Mouse (Mus musculus) CD4-positive, CD25-positive, alpha-beta regulatory T cell, adult 2 months (primary cell): ENCODE results near the gene Edn2.

Experiments used
- DNase-seq: peaks from one replicate; pipeline ENCODE4 v3.0.0-alpha.2; 2012; ENCODE audit warnings: low read depth, low spot score

Edn2 gene

DNA sequence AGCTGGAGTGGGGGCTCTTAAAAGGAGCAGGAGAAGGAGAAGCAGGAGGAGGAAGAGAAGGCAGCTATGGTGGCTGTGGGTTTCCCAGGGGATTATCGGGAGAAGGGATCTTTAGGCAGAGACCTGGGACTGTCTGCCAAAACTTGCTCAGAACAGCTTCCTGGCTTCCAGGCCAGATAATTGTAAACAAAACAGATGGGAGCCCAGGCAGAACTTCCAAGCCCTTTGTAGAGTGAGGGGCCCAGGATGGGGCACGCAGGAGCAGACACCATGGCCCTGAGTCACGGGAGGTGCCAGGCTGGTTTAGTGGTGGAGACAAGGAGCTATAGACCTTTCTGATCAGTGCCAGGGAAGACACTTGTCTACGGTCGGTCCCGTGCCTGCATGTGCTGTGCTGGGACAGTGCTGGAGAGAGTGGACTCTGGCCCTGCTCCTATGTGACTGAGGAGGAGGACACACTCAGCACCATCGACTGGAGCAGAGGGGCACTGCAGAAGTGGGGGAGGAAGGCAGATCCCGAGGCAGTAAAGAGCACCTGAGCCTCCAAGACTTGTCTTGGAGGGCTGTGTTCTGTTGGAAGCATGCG, 43.4 kb downstream of the Edn2 start:
- no peak for DNase-seq

DNA sequence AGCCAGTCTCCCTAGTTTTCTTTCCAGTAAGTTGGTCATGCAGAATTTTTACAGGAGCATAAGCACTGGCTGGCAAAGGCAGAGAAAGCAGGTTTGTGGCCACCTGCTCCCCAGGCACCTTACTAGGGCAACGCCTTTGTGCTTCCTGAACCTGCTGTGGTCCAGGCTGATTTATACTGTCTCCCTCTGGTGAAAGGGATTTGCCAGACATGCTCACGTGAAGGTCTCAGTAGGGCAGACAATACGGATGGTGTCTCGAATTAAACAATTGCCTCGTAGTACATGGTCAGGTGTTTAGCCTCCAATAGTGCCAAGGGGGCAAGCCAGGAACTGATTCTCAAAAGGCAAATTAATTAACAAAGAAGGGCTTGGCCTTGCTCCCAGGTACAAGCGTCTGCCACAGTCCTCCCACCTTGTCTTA, 45.5 kb downstream of the Edn2 start:
- no peak for DNase-seq

DNA sequence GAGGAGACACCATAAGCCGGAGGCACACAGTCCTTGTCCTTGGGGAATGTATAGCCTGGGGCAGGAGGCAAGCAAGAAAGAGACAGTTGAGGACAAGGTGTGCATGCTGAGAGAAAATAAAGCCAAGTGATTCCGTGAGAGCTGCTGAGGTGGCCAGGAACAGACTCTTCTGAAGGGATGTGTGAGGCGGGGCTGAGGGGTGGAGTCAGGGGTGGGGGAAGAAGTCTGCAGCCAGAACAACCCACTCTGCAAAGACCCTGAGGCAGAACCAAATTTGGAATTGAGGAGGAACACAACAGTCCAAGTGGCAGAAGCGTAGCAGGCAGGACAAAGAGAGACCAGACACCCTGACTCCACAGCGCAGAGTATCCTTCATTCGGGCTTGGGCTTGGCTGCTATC, 51.1 kb downstream of the Edn2 start:
- DNase-seq: no peak

DNA sequence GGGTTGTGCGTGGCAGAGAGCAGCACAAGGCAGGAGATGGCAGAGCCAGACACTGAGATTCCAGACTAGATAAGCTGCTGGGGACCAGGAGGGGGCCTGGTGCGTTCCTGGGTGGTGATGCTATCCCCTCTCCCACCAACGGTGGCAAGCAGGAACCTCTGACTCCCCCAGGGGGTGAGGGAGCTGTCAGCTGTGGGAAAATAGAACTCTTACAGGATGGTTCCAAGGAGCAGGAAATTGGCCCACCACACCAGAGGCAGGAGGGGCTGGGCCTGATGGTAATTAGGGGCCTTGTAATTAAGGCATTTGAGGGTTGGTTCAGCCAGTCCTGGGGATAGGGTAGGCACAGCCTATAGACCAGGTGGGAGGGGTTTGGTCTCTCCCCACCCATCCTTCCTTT, 51.8 kb downstream of the Edn2 start:
- DNase-seq: no peak

- DNase-seq: peak; percentile 39
These were observed 55.0 kb downstream of the Edn2 start for GRCm38 (mm10) chr4:120215915-120216591.

GRCm38 (mm10) chr4:120216883-120217282, 55.9 kb downstream of the Edn2 start:
- no peak for DNase-seq
